Mouse (Mus musculus) liver, embryonic 13.5 days (tissue): ENCODE results near the gene 0610010K14Rik. TPM values are rescaled to one million over a fixed set of nuclear protein-coding genes. Genes with fewer than 3 reads are reported as not detected.

Experiments used
- ATAC-seq: fragments of 200-750 bp; cut with Nextera tagmentation; 2 replicates; pipeline ENCODE4 v1.8.0; 2017; ENCODE audit warnings: low read depth, mild to moderate bottlenecking, moderate number of reproducible peaks, moderate library complexity
- DNase-seq: peaks from one replicate; pipeline ENCODE4 v3.0.0; 2022
- H3K27ac ChIP-seq: fragments of 300-500 bp; sonication (generic); 2 replicates; pipeline ENCODE4 v1.5.1; 2015; ENCODE audit warnings: moderate library complexity, mild to moderate bottlenecking, inconsistent platforms
- H3K27me3 ChIP-seq: fragments of 300-500 bp; sonication (generic); 2 replicates; pipeline ENCODE4 v1.6.1; 2015; ENCODE audit warnings: mild to moderate bottlenecking, inconsistent platforms
- H3K36me3 ChIP-seq: fragments of 300-500 bp; sonication (generic); 2 replicates; pipeline ENCODE4 v1.6.1; 2015; ENCODE audit warnings: mild to moderate bottlenecking, inconsistent platforms
- H3K4me1 ChIP-seq: fragments of 300-500 bp; sonication (generic); replicated peaks from 2 replicates; pipeline ENCODE4 v1.6.1; 2015; ENCODE audit warnings: inconsistent platforms
- H3K4me2 ChIP-seq: fragments of 300-500 bp; sonication (generic); 2 replicates; pipeline ENCODE4 v1.6.1; 2015; ENCODE audit warnings: inconsistent platforms, mild to moderate bottlenecking, moderate library complexity
- H3K4me3 ChIP-seq: fragments of 300-500 bp; sonication (generic); replicated peaks from 2 replicates; pipeline ENCODE4 v1.5.1; 2015; ENCODE audit warnings: mild to moderate bottlenecking, inconsistent platforms
- H3K9ac ChIP-seq: fragments of 300-500 bp; sonication (generic); 2 replicates; pipeline ENCODE4 v1.6.1; 2015; ENCODE audit warnings: mild to moderate bottlenecking, inconsistent platforms
- H3K9me3 ChIP-seq: fragments of 300-500 bp; sonication (generic); replicated peaks from 2 replicates; pipeline ENCODE4 v1.6.1; 2016; ENCODE audit warnings: inconsistent platforms
- WGBS: fragments of 180-500 bp; shearing (Covaris S2); methylation state at CpG from one replicate; pipeline ENCODE4 v1.1.7; 2015; ENCODE audit not compliant: insufficient replicate concordance; 5-methylcytosine and 5-hydroxymethylcytosine counted together
- polyA plus RNA-seq: library from polyadenylated mRNA; unstranded; fragments of >200 nt; fragmentation: Nextera tagmentation; extraction: Ambion mirVana; gene quantifications from 2 replicates; pipeline ENCODE4 v1.2.1, GENCODE M21; 2015

The 0610010K14Rik gene
- polyA plus RNA-seq: 82.5 and 85.7 TPM in 2 replicates

GRCm38 (mm10) chr11:70237457-70238167 is at the start of gene 0610010K14Rik:
TSS of gene 0610010K14Rik (minus strand) at chr11:70237914.
- peak; percentile 97 for DNase-seq
- Histone ChIP-seq H3K4me2 (peak within 1 kb of the TSS; percentile 95), H3K4me1 (peaks cover 60% of the 10 kb centered on the region), H3K4me3 (peak within 1 kb of the TSS; percentile 95), H3K9ac (peak within 1 kb of the TSS; percentile 97), H3K27ac (peak within 1 kb of the TSS; percentile 96), H3K36me3 (peaks cover 20% of the 10 kb centered on the region), H3K27me3 (no peaks in the 10 kb centered on the region), H3K9me3 (no peaks in the 10 kb centered on the region)
- ATAC-seq: peak; percentile 90
- under 1% methylated on average over 68 of the region's 70 CpGs for WGBS

- H3K27me3 ChIP-seq: no peaks in the 10 kb centered on the region
- DNase-seq (no peak), ATAC-seq (no peak)
- no peaks in the 10 kb centered on the region for H3K4me1 ChIP-seq
- no peaks in the 10 kb centered on the region for H3K36me3 ChIP-seq
- no peaks in the 10 kb centered on the region for H3K9me3 ChIP-seq
- H3K4me3 ChIP-seq: no peak overlapping the region
- H3K9ac ChIP-seq: no peak overlapping the region
- no peak overlapping the region for H3K27ac ChIP-seq
- 55% methylated on average over 5 of the region's 5 CpGs for WGBS
- H3K4me2 ChIP-seq: no peak overlapping the region
Measured at GRCm38 (mm10) chr11:70285686-70286085, 48.0 kb upstream of the 0610010K14Rik start.

GRCm38 (mm10) chr11:70284757-70285156 is 47.0 kb upstream of the 0610010K14Rik start:
- no peak overlapping the region for H3K9ac ChIP-seq
- ATAC-seq (no peak), DNase-seq (no peak)
- no peak overlapping the region for H3K4me2 ChIP-seq
- no peaks in the 10 kb centered on the region for H3K27me3 ChIP-seq
- no peak overlapping the region for H3K27ac ChIP-seq
- H3K9me3 ChIP-seq: no peaks in the 10 kb centered on the region
- H3K36me3 ChIP-seq: no peaks in the 10 kb centered on the region
- no peak overlapping the region for H3K4me3 ChIP-seq
- peaks cover 3% of the 10 kb centered on the region; the same call in 1 of the 2 replicates for H3K4me1 ChIP-seq
- WGBS: 47% methylated on average over 3 of the region's 3 CpGs

- no peak overlapping the region for H3K4me3 ChIP-seq
- DNase-seq: no peak
- no peaks in the 10 kb centered on the region for H3K27me3 ChIP-seq
- 58% methylated on average over 4 of the region's 4 CpGs for WGBS
- no peaks in the 10 kb centered on the region for H3K36me3 ChIP-seq
- H3K4me2 ChIP-seq: no peak overlapping the region
- no peak overlapping the region for H3K9ac ChIP-seq
- H3K9me3 ChIP-seq: no peaks in the 10 kb centered on the region
- H3K27ac ChIP-seq: no peak overlapping the region
- ATAC-seq: no peak
- H3K4me1 ChIP-seq: peaks cover 3% of the 10 kb centered on the region; the same call in 1 of the 2 replicates
Measured at GRCm38 (mm10) chr11:70283666-70284065, 46.0 kb upstream of the 0610010K14Rik start.

- Histone ChIP-seq H3K9ac (no peak overlapping the region), H3K4me2 (no peak overlapping the region)
Measured at GRCm38 (mm10) chr11:70280441-70280840, 42.7 kb upstream of the 0610010K14Rik start.

GRCm38 (mm10) chr11:70278961-70279360 is 41.2 kb upstream of the 0610010K14Rik start:
- 72% methylated on average over 3 of the region's 3 CpGs for WGBS
- no peak overlapping the region for H3K27ac ChIP-seq
- no peaks in the 10 kb centered on the region for H3K36me3 ChIP-seq
- no peaks in the 10 kb centered on the region for H3K9me3 ChIP-seq
- peaks cover 3% of the 10 kb centered on the region; the same call in 1 of the 2 replicates for H3K4me1 ChIP-seq
- no peak overlapping the region for H3K4me2 ChIP-seq
- H3K27me3 ChIP-seq: no peaks in the 10 kb centered on the region
- no peak overlapping the region for H3K9ac ChIP-seq
- ATAC-seq (no peak), DNase-seq (no peak)
- H3K4me3 ChIP-seq: no peak overlapping the region

More at GRCm38 (mm10) chr11:70280441-70280840, 42.7 kb upstream of the 0610010K14Rik start:
- Histone ChIP-seq H3K4me3 (no peak overlapping the region), H3K27ac (no peak overlapping the region), H3K9me3 (no peaks in the 10 kb centered on the region), H3K27me3 (no peaks in the 10 kb centered on the region), H3K36me3 (no peaks in the 10 kb centered on the region), H3K4me1 (peaks cover 3% of the 10 kb centered on the region; the same call in 1 of the 2 replicates)
- DNase-seq (no peak), ATAC-seq (no peak)
- WGBS: 45% methylated on average over 3 of the region's 3 CpGs

GRCm38 (mm10) chr11:70271641-70272040 is 33.9 kb upstream of the 0610010K14Rik start:
- 70% methylated on average over 7 of the region's 7 CpGs for WGBS
- Histone ChIP-seq H3K4me3 (no peak overlapping the region), H3K27me3 (no peaks in the 10 kb centered on the region), H3K4me1 (no peaks in the 10 kb centered on the region), H3K36me3 (no peaks in the 10 kb centered on the region), H3K27ac (no peak overlapping the region), H3K9ac (no peak overlapping the region), H3K9me3 (no peaks in the 10 kb centered on the region), H3K4me2 (no peak overlapping the region)
- ATAC-seq: no peak
- no peak for DNase-seq

GRCm38 (mm10) chr11:70266405-70266804 is 28.7 kb upstream of the 0610010K14Rik start:
- H3K4me2 ChIP-seq: no peak overlapping the region
- H3K27me3 ChIP-seq: no peaks in the 10 kb centered on the region
- H3K9me3 ChIP-seq: no peaks in the 10 kb centered on the region
- no peak overlapping the region for H3K9ac ChIP-seq
- ATAC-seq: no peak
- H3K4me1 ChIP-seq: no peaks in the 10 kb centered on the region
- no peak for DNase-seq
- H3K36me3 ChIP-seq: no peaks in the 10 kb centered on the region
- H3K4me3 ChIP-seq: no peak overlapping the region
- WGBS: 70% methylated on average over 1 of the region's 1 CpGs
- no peak overlapping the region for H3K27ac ChIP-seq

GRCm38 (mm10) chr11:70265819-70266218 is 28.1 kb upstream of the 0610010K14Rik start:
- H3K27ac ChIP-seq: no peak overlapping the region
- H3K9ac ChIP-seq: no peak overlapping the region
- WGBS: 56% methylated on average over 4 of the region's 4 CpGs
- no peak overlapping the region for H3K4me2 ChIP-seq
- no peaks in the 10 kb centered on the region for H3K9me3 ChIP-seq
- ATAC-seq (no peak), DNase-seq (no peak)
- H3K27me3 ChIP-seq: no peaks in the 10 kb centered on the region
- no peak overlapping the region for H3K4me3 ChIP-seq
- H3K36me3 ChIP-seq: no peaks in the 10 kb centered on the region
- no peaks in the 10 kb centered on the region for H3K4me1 ChIP-seq

GRCm38 (mm10) chr11:70265252-70265651 is 27.5 kb upstream of the 0610010K14Rik start:
- Histone ChIP-seq H3K4me2 (no peak overlapping the region), H3K4me1 (no peaks in the 10 kb centered on the region), H3K27ac (no peak overlapping the region), H3K9ac (no peak overlapping the region), H3K9me3 (no peaks in the 10 kb centered on the region), H3K27me3 (no peaks in the 10 kb centered on the region), H3K36me3 (no peaks in the 10 kb centered on the region), H3K4me3 (no peak overlapping the region)
- DNase-seq: no peak
- WGBS: 26% methylated on average over 3 of the region's 3 CpGs
- no peak for ATAC-seq

- H3K9ac ChIP-seq: no peak overlapping the region
- WGBS: 77% methylated on average over 4 of the region's 4 CpGs
- no peak overlapping the region for H3K27ac ChIP-seq
- H3K4me2 ChIP-seq: no peak overlapping the region
- no peaks in the 10 kb centered on the region for H3K36me3 ChIP-seq
- ATAC-seq (no peak), DNase-seq (no peak)
- no peaks in the 10 kb centered on the region for H3K9me3 ChIP-seq
- H3K27me3 ChIP-seq: peaks cover 36% of the 10 kb centered on the region
- H3K4me1 ChIP-seq: peaks cover 8% of the 10 kb centered on the region; the same call in 1 of the 2 replicates
- no peak overlapping the region for H3K4me3 ChIP-seq
Measured at GRCm38 (mm10) chr11:70259035-70259434, 21.3 kb upstream of the 0610010K14Rik start.
